Mouse (Mus musculus) c-Kit-positive CD71-negative TER-119-negative erythroid progenitor cells, embryonic 14.5 days (primary cell): ENCODE measurements around the gene Mia2.
"Not testable (repeated sequence)": the region's sequence is repeated elsewhere in the genome, so short reads cannot be mapped to it uniquely, and the experiment has no call there.

Experiments used
- DNase-seq: peaks from one replicate; pipeline ENCODE4 v3.0.0-alpha.2; 2013; ENCODE audit warnings: low read depth

Mia2 gene

DNA sequence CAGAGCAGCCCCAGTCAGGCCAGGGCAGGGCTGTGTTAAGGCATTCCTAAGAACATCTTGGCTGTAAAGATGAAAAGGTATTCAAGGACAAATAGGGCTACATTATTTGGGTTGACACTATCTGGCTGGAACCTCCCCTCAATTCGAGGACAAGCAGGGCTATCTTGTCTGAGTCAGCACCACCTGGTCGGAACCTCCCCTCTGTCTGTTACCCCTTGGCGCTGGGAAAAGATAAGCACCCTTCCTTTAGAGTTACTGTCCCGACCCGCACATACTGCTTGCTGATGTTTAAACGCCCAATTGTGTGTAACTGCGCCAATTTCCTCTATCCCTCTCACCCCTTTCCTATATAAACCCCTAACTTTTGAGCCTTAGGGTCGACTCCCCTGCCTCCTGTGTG lies 145.4 kb downstream of the Mia2 start:
- DNase-seq = not testable (repeated sequence)
